Mouse (Mus musculus): ENCODE measurements around the gene Bicd2.

Bicd2 gene

GRCm38 (mm10) chr13:49326246-49327206 is 14.9 kb upstream of the Bicd2 start:
- peak; percentile 66 to 72 for DNase-seq

- DNase-seq: no peak
These were observed 13.3 kb upstream of the Bicd2 start for GRCm38 (mm10) chr13:49328101-49328500.

GRCm38 (mm10) chr13:49333250-49333649 is 8.1 kb upstream of the Bicd2 start:
- no peak for DNase-seq

- DNase-seq: no peak
These were observed 6.1 kb upstream of the Bicd2 start for GRCm38 (mm10) chr13:49335077-49335982.

- DNase-seq: peak in 1 of 2 experiments; percentile 30
These were observed 2.4 kb upstream of the Bicd2 start for GRCm38 (mm10) chr13:49338893-49339546.

GRCm38 (mm10) chr13:49341831-49342722 is 692 bp downstream of the Bicd2 start:
- DNase-seq: peak in 1 of 2 experiments; percentile 47

- DNase-seq: no peak
These were observed 1.3 kb downstream of the Bicd2 start for GRCm38 (mm10) chr13:49342723-49343100.

GRCm38 (mm10) chr13:49344567-49344966 is 3.2 kb downstream of the Bicd2 start:
- DNase-seq: no peak

- DNase-seq: peak; percentile 40 to 51
These were observed 4.1 kb downstream of the Bicd2 start for GRCm38 (mm10) chr13:49345476-49345875.

- no peak for DNase-seq
These were observed 7.1 kb downstream of the Bicd2 start for GRCm38 (mm10) chr13:49348522-49348921.

GRCm38 (mm10) chr13:49349335-49349734 is 8.0 kb downstream of the Bicd2 start:
- no peak for DNase-seq

GRCm38 (mm10) chr13:49349836-49350505 is 8.6 kb downstream of the Bicd2 start:
- no peak for DNase-seq

GRCm38 (mm10) chr13:49352581-49353159 is 11.3 kb downstream of the Bicd2 start:
- no peak for DNase-seq

GRCm38 (mm10) chr13:49353422-49353821 is 12.0 kb downstream of the Bicd2 start:
- no peak for DNase-seq

GRCm38 (mm10) chr13:49353991-49354507 is 12.7 kb downstream of the Bicd2 start:
- peak; percentile 35 to 44 for DNase-seq

GRCm38 (mm10) chr13:49355461-49356061 is 14.2 kb downstream of the Bicd2 start:
- no peak for DNase-seq

- no peak for DNase-seq
These were observed 14.7 kb downstream of the Bicd2 start for GRCm38 (mm10) chr13:49356090-49356489.

- DNase-seq: no peak
These were observed 16.1 kb downstream of the Bicd2 start for GRCm38 (mm10) chr13:49357367-49358026.

- DNase-seq: no peak
These were observed 16.8 kb downstream of the Bicd2 start for GRCm38 (mm10) chr13:49358184-49358583.

Data from cerebellum, adult 18-20 months (tissue).